In the genomic region with DNA sequence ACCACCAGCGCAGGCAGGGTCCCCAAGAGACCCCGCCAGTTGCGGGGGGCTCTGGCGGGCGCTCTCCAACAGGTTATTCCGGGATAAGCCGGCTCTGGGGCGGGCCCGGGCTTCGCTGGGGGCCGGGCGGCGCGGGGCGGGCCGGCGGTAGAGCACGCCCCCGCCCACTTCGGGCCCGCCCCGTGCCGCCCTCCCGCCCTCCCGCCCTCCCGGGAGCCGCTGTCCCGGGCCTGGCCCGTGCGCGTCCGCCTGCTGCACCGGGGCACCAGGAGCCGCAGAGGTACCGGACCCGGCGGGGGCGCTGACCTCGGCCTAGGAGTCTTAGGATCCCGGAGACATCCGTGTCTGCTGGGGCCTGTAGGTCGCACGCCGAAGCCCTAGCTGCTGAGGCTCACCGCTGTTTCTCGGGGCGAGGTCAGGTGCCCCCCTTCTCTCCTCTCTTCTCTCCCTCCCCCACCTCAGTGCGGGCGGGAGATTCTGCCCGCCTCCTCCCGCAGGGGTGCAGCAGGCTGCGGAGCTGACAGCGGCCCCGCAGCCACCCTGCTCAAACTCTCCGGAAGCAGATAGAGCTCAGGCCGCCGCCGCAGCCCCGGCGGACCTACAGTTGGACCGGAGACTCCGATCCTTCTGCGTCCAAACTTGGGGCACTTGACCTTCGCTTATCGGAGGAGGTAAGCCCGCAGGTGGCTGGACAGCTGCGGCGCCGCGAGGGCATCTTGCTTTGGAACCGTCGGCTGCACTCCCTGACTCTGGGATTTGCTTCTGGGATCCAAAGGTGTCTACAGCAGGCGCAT, we compare ENCODE assay signal across 8 mouse cellular contexts. TPM values are rescaled to one million over a fixed set of nuclear protein-coding genes. Genes with fewer than 3 reads are reported as not detected.
DNase-seq lines count a peak whose midpoint lies in the region; ATAC-seq lines count a peak whose summit lies in the region.

A gene (plus strand): TSS at position 206 of the 794 bp plus-strand sequence.

- H3K4me2 ChIP-seq in forebrain, embryonic 16.5 days (ENCODE audit: low read length): peak within 1 kb of the TSS; percentile 99

- peak within 1 kb of the TSS; percentile 48; the same call in 1 of the 2 replicates for H3K27ac ChIP-seq in forebrain, embryonic 16.5 days (ENCODE audit: low read length)

- intact Hi-C loops in heart, postnatal 25 days (cut with DNase I): loop anchor here (2.0 to 5.0 kb wide), 2 partner anchors 70 to 101 kb away; no protein-coding TSS in a partner anchor

- no peaks in the 10 kb centered on the region for H3K9me3 ChIP-seq in forebrain, embryonic 16.5 days (ENCODE audit: control insufficient read depth, low read length)

- peak; percentile 84 for DNase-seq in Muller cell, postnatal 12 days (ENCODE audit: inconsistent ontology term)
- DNase-seq in c-Kit-positive CD71-positive TER-119-positive erythroid progenitor cells, embryonic 14.5 days (ENCODE audit: low spot score): peak; percentile 75
- DNase-seq in heart, postnatal 25 days (ENCODE audit: low spot score): no peak
- DNase-seq in left cerebral cortex, adult 8-10 months (ENCODE audit: low spot score in 2 of 2): peak in 1 of 2 experiments; percentile 43
- DNase-seq in right cerebral cortex, postnatal 10 days (ENCODE audit: low spot score in 2 of 2): peak; percentile 59 to 70
- peak; percentile 62 to 64 for DNase-seq in urinary bladder, postnatal 36 days (ENCODE audit: low spot score in 2 of 2)

- WGBS in forebrain, embryonic 16.5 days: under 1% methylated on average over 63 of the region's 73 CpGs

- peak within 1 kb of the TSS; percentile 79 for H3K9ac ChIP-seq in forebrain, embryonic 16.5 days (replicated peaks; ENCODE audit: low read depth, low read length)

- H3K4me1 ChIP-seq in forebrain, embryonic 16.5 days (replicated peaks; ENCODE audit: control insufficient read depth, insufficient read depth, low read length): peaks cover 10% of the 10 kb centered on the region

- H3K36me3 ChIP-seq in forebrain, embryonic 16.5 days (ENCODE audit: control insufficient read depth, insufficient read depth): no peaks in the 10 kb centered on the region

- H3K27me3 ChIP-seq in forebrain, embryonic 16.5 days (replicated peaks; ENCODE audit: control insufficient read depth, insufficient read depth, low read length): no peaks in the 10 kb centered on the region

- ATAC-seq in forebrain, embryonic 16.5 days: peak; percentile 88
- ATAC-seq in megakaryocyte-erythroid progenitor cell, adult 5-6 weeks (replicated peaks; ENCODE audit: low FRiP score, low TSS enrichment, poor library complexity, severe bottlenecking): peak; percentile 42

- peak within 1 kb of the TSS; percentile 80 for H3K4me3 ChIP-seq in forebrain, embryonic 16.5 days (replicated peaks; ENCODE audit: low read length)

RNA-seq across cellular contexts. Expression of the gene that starts here (rescaled TPM):
- 10.3 and 12.1 TPM in 2 replicates for polyA plus RNA-seq in forebrain, embryonic 16.5 days (2015; fragmentation: Nextera tagmentation; extraction: Ambion mirVana)
- total RNA-seq in heart, postnatal 25 days (2021): 10 to 100 TPM; 21.6 to 21.8 TPM
- 10 to 100 TPM; 87.0 to 97.5 (median 94.7) TPM for total RNA-seq in left cerebral cortex, adult 8-10 months (2022)
- 23.4 and 37.7 TPM in 2 replicates for total RNA-seq in megakaryocyte-erythroid progenitor cell, adult 5-6 weeks (2014; fragmentation: Nextera tagmentation)
- 18.4 and 19.4 TPM in 2 replicates for total RNA-seq in megakaryocyte-erythroid progenitor cell, adult 5-6 weeks (2017)
